Mouse (Mus musculus): Measurements from ENCODE around the gene Tial1. TPM values are rescaled to one million over a fixed set of nuclear protein-coding genes. Genes with fewer than 3 reads are reported as not detected.

The Tial1 gene
- polyA plus RNA-seq, 1 experiment = 20.6 TPM

DNA sequence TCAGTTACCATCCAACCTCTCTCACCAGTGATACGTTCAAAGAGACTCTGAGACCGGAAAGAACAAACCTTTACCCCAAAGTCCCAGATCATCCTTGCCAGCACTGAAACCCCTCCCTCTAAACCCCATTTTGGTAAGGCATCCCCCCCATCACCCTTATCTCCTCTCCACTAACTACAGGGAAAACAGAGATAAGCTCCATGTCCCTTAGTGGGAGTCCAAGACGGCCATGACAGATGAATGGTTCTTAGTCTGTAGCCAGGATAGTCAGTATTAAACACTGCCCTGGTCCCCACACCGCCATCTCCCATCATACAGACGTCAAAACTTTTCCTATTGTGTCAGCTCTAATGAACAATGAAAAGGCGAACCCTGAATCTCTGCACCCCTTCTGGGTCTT is 57.5 kb downstream of the Tial1 start:
- Histone ChIP-seq H3K4me1 (ENCODE audit: control insufficient read depth, insufficient read depth, insufficient read length) (peaks cover under 1% of the 10 kb centered on the region; the same call in 1 of the 2 replicates), H3K27ac (ENCODE audit: insufficient read depth, low read length) (no peak overlapping the region)

GRCm38 (mm10) chr7:128403586-128403985 is 57.9 kb downstream of the Tial1 start:
- Histone ChIP-seq H3K27me3 (ENCODE audit: control insufficient read depth, insufficient read depth, low read length) (no peaks in the 10 kb centered on the region), H3K4me1 (ENCODE audit: control insufficient read depth, insufficient read depth, insufficient read length) (peaks cover 5% of the 10 kb centered on the region; the same call in 1 of the 2 replicates), H3K27ac (ENCODE audit: insufficient read depth, low read length) (no peak overlapping the region), H3K36me3 (ENCODE audit: control insufficient read depth, insufficient read depth, low read length) (peaks cover 5% of the 10 kb centered on the region), H3K4me3 (ENCODE audit: extremely low read depth, insufficient read depth, insufficient read length) (no peak overlapping the region)
- no peak for DNase-seq (ENCODE audit: low read depth in 1 of 2, low spot score in 2 of 2)
- WGBS = 81% methylated on average over 6 of the region's 6 CpGs
- no peak for TF ChIP-seq POLR2A (IDR thresholded peaks at IDR 0.05; ENCODE audit: low read depth, low read length)
- TF ChIP-seq CTCF (IDR thresholded peaks at IDR 0.05; ENCODE audit: extremely low read depth, insufficient read depth, insufficient read length, insufficient replicate concordance) = no peak

More for the DNA sequence above, 57.5 kb downstream of the Tial1 start:
- TF ChIP-seq POLR2A (IDR thresholded peaks at IDR 0.05; ENCODE audit: low read depth, low read length) (no peak), CTCF (IDR thresholded peaks at IDR 0.05; ENCODE audit: extremely low read depth, insufficient read depth, insufficient read length, insufficient replicate concordance) (no peak)
- Histone ChIP-seq H3K36me3 (ENCODE audit: control insufficient read depth, insufficient read depth, low read length) (peaks cover 5% of the 10 kb centered on the region), H3K27me3 (ENCODE audit: control insufficient read depth, insufficient read depth, low read length) (no peaks in the 10 kb centered on the region), H3K4me3 (ENCODE audit: extremely low read depth, insufficient read depth, insufficient read length) (no peak overlapping the region)
- 88% methylated on average over 6 of the region's 6 CpGs for WGBS
- DNase-seq (ENCODE audit: low read depth in 1 of 2, low spot score in 2 of 2) = no peak

DNA sequence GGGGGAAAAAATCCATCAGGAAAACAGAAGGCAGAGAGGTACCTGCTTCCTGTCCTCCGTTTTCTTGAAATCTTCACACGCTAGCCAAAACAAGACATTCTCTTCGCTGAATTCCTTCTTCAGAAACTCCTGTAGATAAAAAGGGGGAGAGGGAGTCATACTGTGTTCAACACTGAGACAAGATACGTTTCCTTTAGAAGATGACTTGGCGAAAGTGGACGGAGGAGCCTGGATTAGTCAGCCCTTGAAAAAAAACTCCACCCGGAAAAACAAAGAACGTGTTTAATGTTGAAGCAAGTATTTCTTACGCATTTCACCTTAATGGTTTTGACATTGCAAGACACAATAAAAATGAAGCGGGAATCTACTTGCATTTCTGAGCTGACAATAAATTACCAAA is 58.4 kb downstream of the Tial1 start:
- Histone ChIP-seq H3K4me3 (ENCODE audit: extremely low read depth, insufficient read depth, insufficient read length) (no peak overlapping the region), H3K27ac (ENCODE audit: insufficient read depth, low read length) (no peak overlapping the region), H3K27me3 (ENCODE audit: control insufficient read depth, insufficient read depth, low read length) (no peaks in the 10 kb centered on the region), H3K36me3 (ENCODE audit: control insufficient read depth, insufficient read depth, low read length) (peaks cover 5% of the 10 kb centered on the region; the same call in 1 of the 2 replicates), H3K4me1 (ENCODE audit: control insufficient read depth, insufficient read depth, insufficient read length) (peaks cover 10% of the 10 kb centered on the region)
- no peak for TF ChIP-seq CTCF (IDR thresholded peaks at IDR 0.05; ENCODE audit: extremely low read depth, insufficient read depth, insufficient read length, insufficient replicate concordance)
- no peak for TF ChIP-seq POLR2A (IDR thresholded peaks at IDR 0.05; ENCODE audit: low read depth, low read length)
- DNase-seq (ENCODE audit: low read depth in 1 of 2, low spot score in 2 of 2) = no peak
- WGBS = 84% methylated on average over 10 of the region's 10 CpGs

DNA sequence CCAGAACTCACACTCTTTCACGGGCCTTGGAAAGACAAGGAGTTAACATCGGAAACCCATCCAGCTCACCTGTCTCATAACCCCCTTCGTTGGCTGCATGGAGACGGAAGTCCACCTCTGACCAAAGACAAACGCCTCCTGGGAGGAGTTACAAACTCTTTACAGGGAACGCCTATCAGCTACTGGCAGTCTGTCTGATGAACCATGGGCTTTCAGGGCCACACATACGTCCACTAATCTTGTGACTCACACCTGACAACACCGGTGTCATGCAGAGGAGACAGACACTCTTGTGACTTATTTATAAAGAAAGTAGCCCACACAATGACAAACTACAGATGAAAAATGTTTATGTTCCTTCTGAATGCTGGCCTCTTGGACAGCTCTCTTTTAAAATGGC is 58.9 kb downstream of the Tial1 start:
- TF ChIP-seq POLR2A (IDR thresholded peaks at IDR 0.05; ENCODE audit: low read depth, low read length) (no peak), CTCF (IDR thresholded peaks at IDR 0.05; ENCODE audit: extremely low read depth, insufficient read depth, insufficient read length, insufficient replicate concordance) (no peak)
- H3K36me3 ChIP-seq (ENCODE audit: control insufficient read depth, insufficient read depth, low read length) = peaks cover 5% of the 10 kb centered on the region; the same call in 1 of the 2 replicates
- 92% methylated on average over 8 of the region's 8 CpGs for WGBS
- H3K4me1 ChIP-seq (ENCODE audit: control insufficient read depth, insufficient read depth, insufficient read length) = peaks cover 12% of the 10 kb centered on the region
- H3K27me3 ChIP-seq (ENCODE audit: control insufficient read depth, insufficient read depth, low read length) = no peaks in the 10 kb centered on the region
- DNase-seq (ENCODE audit: low read depth in 1 of 2, low spot score in 2 of 2) = no peak
- no peak overlapping the region for H3K4me3 ChIP-seq (ENCODE audit: extremely low read depth, insufficient read depth, insufficient read length)
- no peak overlapping the region for H3K27ac ChIP-seq (ENCODE audit: insufficient read depth, low read length)

DNA sequence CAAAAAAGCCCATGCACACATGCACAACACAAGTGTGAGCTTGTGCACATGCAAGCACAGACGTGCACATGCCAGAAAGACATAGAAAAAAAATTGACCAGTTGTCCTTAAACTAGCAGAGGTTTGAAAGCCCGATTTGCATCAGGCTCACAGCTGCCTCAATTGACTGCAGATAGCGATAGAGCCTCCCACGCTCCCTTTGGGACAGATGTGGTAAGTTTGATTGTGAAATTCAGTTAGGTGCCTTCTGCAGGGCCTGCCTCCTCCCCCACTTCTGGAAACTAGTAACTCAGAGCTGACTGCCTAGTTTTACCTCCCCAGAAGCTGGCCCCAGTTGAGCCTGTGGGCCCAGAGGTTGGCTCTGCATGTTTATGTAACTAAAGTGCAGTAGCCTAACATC is 62.9 kb downstream of the Tial1 start:
- no peak overlapping the region for H3K27ac ChIP-seq (ENCODE audit: insufficient read depth, low read length)
- H3K4me3 ChIP-seq (ENCODE audit: extremely low read depth, insufficient read depth, insufficient read length) = no peak overlapping the region
- no peak for TF ChIP-seq POLR2A (IDR thresholded peaks at IDR 0.05; ENCODE audit: low read depth, low read length)
- no peak for TF ChIP-seq CTCF (IDR thresholded peaks at IDR 0.05; ENCODE audit: extremely low read depth, insufficient read depth, insufficient read length, insufficient replicate concordance)
- peaks cover 13% of the 10 kb centered on the region for H3K4me1 ChIP-seq (ENCODE audit: control insufficient read depth, insufficient read depth, insufficient read length)
- 9% methylated on average over 4 of the region's 4 CpGs for WGBS
- H3K36me3 ChIP-seq (ENCODE audit: control insufficient read depth, insufficient read depth, low read length) = peaks cover 5% of the 10 kb centered on the region; the same call in 1 of the 2 replicates
- H3K27me3 ChIP-seq (ENCODE audit: control insufficient read depth, insufficient read depth, low read length) = no peaks in the 10 kb centered on the region
- DNase-seq (ENCODE audit: low read depth in 1 of 2, low spot score in 2 of 2) = no peak

GRCm38 (mm10) chr7:128397066-128397465 is 64.5 kb downstream of the Tial1 start:
- WGBS = 67% methylated on average over 2 of the region's 2 CpGs
- Histone ChIP-seq H3K4me1 (ENCODE audit: control insufficient read depth, insufficient read depth, insufficient read length) (peaks cover 23% of the 10 kb centered on the region), H3K4me3 (ENCODE audit: extremely low read depth, insufficient read depth, insufficient read length) (no peak overlapping the region), H3K36me3 (ENCODE audit: control insufficient read depth, insufficient read depth, low read length) (peaks cover 5% of the 10 kb centered on the region; the same call in 1 of the 2 replicates), H3K27me3 (ENCODE audit: control insufficient read depth, insufficient read depth, low read length) (no peaks in the 10 kb centered on the region), H3K27ac (ENCODE audit: insufficient read depth, low read length) (no peak overlapping the region)
- no peak for DNase-seq (ENCODE audit: low read depth in 1 of 2, low spot score in 2 of 2)
- no peak for TF ChIP-seq CTCF (IDR thresholded peaks at IDR 0.05; ENCODE audit: extremely low read depth, insufficient read depth, insufficient read length, insufficient replicate concordance)
- TF ChIP-seq POLR2A (IDR thresholded peaks at IDR 0.05; ENCODE audit: low read depth, low read length) = no peak

- DNase-seq (ENCODE audit: low read depth in 1 of 2, low spot score in 2 of 2) = no peak
- 42% methylated on average over 4 of the region's 4 CpGs for WGBS
- no peak for TF ChIP-seq POLR2A (IDR thresholded peaks at IDR 0.05; ENCODE audit: low read depth, low read length)
- TF ChIP-seq CTCF (IDR thresholded peaks at IDR 0.05; ENCODE audit: extremely low read depth, insufficient read depth, insufficient read length, insufficient replicate concordance) = no peak
- H3K4me1 ChIP-seq (ENCODE audit: control insufficient read depth, insufficient read depth, insufficient read length) = peaks cover 37% of the 10 kb centered on the region
- no peaks in the 10 kb centered on the region for H3K36me3 ChIP-seq (ENCODE audit: control insufficient read depth, insufficient read depth, low read length)
- no peaks in the 10 kb centered on the region for H3K27me3 ChIP-seq (ENCODE audit: control insufficient read depth, insufficient read depth, low read length)
- no peak overlapping the region for H3K4me3 ChIP-seq (ENCODE audit: extremely low read depth, insufficient read depth, insufficient read length)
- no peak overlapping the region for H3K27ac ChIP-seq (ENCODE audit: insufficient read depth, low read length)
Observed at GRCm38 (mm10) chr7:128393756-128394155, 67.8 kb downstream of the Tial1 start.
